Mouse (Mus musculus) c-Kit-negative CD71-positive TER-119-positive erythroid progenitor cells, embryonic 14.5 days (primary cell): ENCODE measurements around the gene Tex26.

Source experiments
- DNase-seq: peaks from one replicate; pipeline ENCODE4 v3.0.0-alpha.2; 2013; ENCODE audit warnings: low read depth, low spot score

Tex26 gene

GRCm38 (mm10) chr5:149439531-149440179 lies at the start of gene Tex26:
TSS of gene Tex26 (plus strand) at chr5:149439660.
- peak; percentile 26 for DNase-seq

DNA sequence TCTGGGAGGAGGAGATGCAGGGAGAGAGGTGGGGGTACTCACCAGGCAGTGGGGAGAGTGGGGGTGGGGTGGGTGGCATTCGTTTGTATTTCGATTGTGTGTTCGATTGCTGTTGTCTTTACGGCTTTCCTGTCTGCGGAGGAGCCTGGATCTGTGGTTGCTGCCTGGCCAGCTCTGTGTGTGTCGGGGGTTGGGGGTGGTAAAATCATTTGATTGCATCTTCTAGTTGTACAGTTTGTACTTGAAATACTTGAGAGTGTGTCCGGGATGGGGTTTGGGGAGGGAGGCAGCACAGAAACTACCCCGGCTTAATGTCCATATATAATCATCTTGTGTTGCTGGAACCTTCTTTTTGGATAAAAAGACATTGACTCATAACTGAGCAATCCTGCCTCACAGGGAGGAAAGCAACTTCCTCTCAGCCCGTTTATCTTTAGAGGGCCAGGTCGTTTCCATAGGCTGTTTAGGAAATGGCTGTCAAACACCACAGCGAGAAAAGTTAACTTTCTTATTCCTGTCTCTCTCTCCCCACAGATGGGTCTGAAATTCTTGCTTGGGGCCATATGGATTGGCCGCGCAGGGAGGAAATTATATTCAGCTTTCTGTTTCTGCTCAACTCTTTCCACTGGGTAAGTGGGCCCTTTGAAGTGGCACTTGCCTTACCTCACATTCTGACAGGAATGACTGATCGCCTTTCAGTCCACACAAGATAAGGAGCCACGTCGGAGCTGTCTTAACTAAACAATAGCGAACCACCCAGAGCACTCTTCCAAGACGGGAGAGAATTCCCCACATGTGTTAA lies 47.7 kb upstream of the Tex26 start:
- no peak for DNase-seq

GRCm38 (mm10) chr5:149392420-149392988 lies 47.0 kb upstream of the Tex26 start:
- no peak for DNase-seq

DNA sequence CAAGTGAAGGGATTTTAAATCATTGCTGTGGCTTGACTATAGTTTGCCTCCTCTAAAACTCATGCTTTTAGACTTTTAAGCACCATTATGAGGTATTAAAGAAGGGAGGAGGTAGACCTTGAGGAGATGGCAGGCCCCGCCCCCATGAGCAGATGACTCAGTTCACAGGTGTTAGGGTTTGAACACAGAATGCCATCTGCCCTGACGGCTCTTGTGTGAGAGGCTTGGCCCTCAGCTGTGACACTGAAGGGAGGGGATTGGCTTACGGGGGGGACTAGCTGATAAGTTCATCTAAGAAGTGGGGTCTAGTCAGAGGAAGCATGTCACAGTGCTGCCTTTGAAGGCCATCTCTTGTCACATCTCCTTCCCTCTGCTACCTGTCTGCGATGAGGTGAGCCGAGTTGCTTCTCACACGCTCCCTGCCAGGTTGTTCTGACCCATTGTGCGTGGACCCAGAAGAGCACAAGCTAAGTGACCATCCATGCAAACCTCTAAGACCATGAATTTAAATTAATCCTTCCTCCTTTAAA lies 37.9 kb upstream of the Tex26 start:
- no peak for DNase-seq

DNA sequence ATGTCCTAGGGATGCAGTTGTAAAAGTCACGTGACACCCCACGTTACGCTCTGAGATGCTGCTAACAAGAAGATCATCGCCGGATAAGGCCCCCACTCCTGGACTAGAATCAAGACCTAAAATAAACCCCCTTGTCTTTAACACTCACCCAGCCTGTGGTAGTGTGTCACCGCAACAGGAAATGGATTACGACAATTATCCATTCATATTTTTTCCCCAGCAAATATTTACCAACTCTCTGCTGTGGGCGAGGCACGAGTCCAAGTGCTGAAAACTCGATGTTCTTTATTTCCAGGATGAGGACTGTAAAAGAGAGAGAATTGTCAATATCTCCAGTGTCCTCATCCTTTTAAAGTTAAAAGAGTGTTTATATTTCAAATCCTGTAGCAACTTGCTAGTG lies 37.4 kb upstream of the Tex26 start:
- DNase-seq: no peak

DNA sequence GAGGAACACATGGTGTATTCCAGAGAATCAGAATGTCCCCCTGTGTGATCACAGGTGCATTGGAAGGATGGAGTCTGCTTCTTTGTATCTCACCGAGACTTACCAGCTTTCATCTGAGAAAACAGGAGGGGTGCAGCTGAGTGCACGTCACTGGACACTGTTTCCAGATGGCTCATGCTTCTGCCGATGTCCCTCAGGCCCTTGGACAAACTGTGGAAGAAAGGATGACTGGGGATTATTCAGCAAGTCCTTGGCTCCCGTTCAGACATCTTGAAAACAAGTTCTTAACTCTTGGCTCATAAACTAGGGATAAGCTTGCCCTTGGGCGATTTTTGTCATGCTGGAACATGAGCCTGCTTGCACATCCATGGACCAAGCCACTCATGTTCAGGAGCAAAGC lies 36.1 kb upstream of the Tex26 start:
- DNase-seq: no peak

- no peak for DNase-seq
Observed at GRCm38 (mm10) chr5:149404710-149405109, 34.8 kb upstream of the Tex26 start.

DNA sequence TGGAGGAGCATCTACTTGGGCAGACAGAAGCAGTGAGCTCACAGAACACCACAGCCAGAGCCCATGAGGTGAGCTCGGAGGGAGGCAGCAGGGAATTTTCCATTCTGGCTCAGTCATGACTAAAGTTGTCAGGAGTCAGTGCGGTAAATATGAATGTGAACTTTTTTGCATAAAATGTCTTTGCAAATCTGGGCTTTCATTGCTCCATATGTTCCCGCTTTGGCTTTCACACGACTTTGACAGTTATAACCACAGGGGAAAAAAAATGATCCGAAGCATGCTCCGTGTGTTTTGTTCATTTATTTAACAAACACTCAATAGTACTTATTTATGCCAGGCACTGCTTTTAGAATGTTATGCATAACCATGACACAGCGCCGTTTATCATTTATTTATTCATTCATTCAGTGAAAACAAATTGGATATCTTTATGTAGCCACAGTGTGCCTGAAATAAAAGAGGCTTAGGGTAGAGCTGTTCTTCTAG lies 32.6 kb upstream of the Tex26 start:
- DNase-seq: no peak

DNA sequence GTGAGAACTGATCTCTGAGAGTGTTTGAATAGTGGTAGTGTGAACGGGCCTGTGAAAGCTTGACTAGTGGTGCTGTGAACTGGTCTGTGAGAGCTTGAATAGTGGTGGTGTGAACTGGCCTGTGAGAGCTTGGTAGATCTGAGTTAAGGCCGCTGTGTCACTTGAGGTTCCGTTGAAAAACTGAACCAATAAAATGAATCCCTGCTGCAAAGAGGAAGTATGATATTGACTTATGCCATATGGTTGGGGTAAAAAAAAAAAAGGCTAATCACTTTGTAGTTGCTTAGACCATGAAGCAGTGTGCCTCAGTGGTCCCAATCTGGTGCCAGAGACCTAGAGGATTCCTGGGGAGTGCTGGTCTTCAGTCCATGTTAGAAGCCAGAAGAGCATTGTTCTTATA lies 30.0 kb upstream of the Tex26 start:
- DNase-seq: no peak

DNA sequence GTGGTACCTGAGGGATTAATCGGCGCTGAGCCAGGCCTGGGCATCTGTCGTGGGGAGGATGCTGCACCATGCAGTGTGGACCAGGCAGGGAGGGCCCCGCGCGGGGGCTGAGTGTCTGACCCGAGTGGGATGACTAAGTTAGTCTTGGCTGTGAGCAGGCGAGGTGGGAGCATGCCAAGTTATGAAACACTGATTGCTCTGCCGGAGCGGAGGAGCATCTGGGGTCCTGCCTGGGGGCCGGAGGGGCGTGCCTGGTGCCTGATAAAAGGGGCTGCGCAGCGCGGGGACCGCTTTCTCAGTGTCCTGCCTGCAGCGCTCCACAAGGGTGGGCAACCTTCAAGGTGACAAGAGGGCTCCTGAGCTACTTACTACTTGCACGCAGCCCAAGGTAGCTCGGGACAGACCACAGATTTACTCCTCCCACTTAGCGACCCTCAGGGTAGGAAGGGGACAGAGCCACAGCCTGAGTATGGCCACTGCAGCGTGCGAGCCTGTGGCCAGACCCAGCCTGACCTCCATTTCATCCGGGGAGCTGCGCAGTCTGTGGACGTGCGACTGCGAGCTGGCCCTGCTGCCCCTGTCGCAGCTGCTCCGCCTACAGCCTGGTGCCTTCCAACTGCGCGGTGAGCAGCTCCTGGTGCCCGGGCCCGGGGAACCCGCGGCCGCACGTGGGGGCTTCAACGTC lies 27.8 kb upstream of the Tex26 start, which contains the start of gene Medag:
TSS of gene Medag (plus strand) at position 241 of the 685 bp plus-strand sequence.
- no peak for DNase-seq

GRCm38 (mm10) chr5:149412194-149412575 lies 27.3 kb upstream of the Tex26 start:
- DNase-seq: no peak

GRCm38 (mm10) chr5:149412671-149413070 lies 26.8 kb upstream of the Tex26 start:
- DNase-seq: no peak

- no peak for DNase-seq
Observed at GRCm38 (mm10) chr5:149414369-149415167, 24.9 kb upstream of the Tex26 start.

DNA sequence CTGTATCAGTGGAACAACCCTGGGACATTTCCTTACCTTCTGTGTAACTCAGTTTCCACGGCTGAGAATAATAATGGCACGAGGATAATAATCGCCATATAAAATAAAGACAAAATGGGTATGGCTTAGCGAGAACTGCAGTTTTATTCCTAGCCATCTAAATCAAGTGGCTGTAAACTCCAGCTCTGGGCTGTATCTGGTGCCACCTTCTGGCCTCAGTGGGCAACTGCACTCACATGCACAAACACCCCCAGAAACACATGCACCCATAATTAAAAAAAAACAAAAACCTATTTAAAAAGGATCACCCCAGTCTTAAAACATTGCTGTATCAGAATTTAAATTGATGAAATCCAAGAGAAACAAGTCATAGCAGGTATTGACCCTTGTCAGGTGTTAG lies 22.1 kb upstream of the Tex26 start:
- DNase-seq: no peak

- no peak for DNase-seq
Observed at GRCm38 (mm10) chr5:149426525-149426924, 12.9 kb upstream of the Tex26 start.

- no peak for DNase-seq
Observed at GRCm38 (mm10) chr5:149427277-149428060, 12.0 kb upstream of the Tex26 start.

- DNase-seq: no peak
Observed at GRCm38 (mm10) chr5:149428347-149428746, 11.1 kb upstream of the Tex26 start.

GRCm38 (mm10) chr5:149428810-149429255 lies 10.6 kb upstream of the Tex26 start:
- no peak for DNase-seq

GRCm38 (mm10) chr5:149429541-149429940 lies 9.9 kb upstream of the Tex26 start:
- no peak for DNase-seq

GRCm38 (mm10) chr5:149430943-149431342 lies 8.5 kb upstream of the Tex26 start:
- no peak for DNase-seq
